Mouse (Mus musculus): Measurements from ENCODE around the gene Ndufb11. TPM values are rescaled to one million over a fixed set of nuclear protein-coding genes. Genes with fewer than 3 reads are reported as not detected.

The Ndufb11 gene
- polyA plus RNA-seq, 1 experiment from 2014 or later: 171 TPM

Other genes starting within 250 kb of the Ndufb11 start
- 7.3 and 8.3 TPM in 2 replicates for gene Jade3, start 191.9 kb downstream of the Ndufb11 start, polyA plus RNA-seq (2015; fragmentation: Nextera tagmentation; extraction: Ambion mirVana)
- gene Rgn, start 67.8 kb downstream of the Ndufb11 start, polyA plus RNA-seq (2015; fragmentation: Nextera tagmentation; extraction: Ambion mirVana): 0.20 and 0.25 TPM in 2 replicates
- 62.9 and 65.3 TPM in 2 replicates for gene Rbm10, start 116 bp downstream of the Ndufb11 start, polyA plus RNA-seq (2015; fragmentation: Nextera tagmentation; extraction: Ambion mirVana)
- gene Uba1, start 40.7 kb upstream of the Ndufb11 start, polyA plus RNA-seq (2015; fragmentation: Nextera tagmentation; extraction: Ambion mirVana): 436 and 446 TPM in 2 replicates
- 132 and 137 TPM in 2 replicates for gene Cdk16, start 70.3 kb upstream of the Ndufb11 start, polyA plus RNA-seq (2015; fragmentation: Nextera tagmentation; extraction: Ambion mirVana)
- gene Usp11, start 86.3 kb upstream of the Ndufb11 start, polyA plus RNA-seq (2015; fragmentation: Nextera tagmentation; extraction: Ambion mirVana): 89.7 and 98.0 TPM in 2 replicates
- gene Araf, start 180.2 kb upstream of the Ndufb11 start, polyA plus RNA-seq (2015; fragmentation: Nextera tagmentation; extraction: Ambion mirVana): 233 and 295 TPM in 2 replicates

Measured in forebrain, embryonic 16.5 days (tissue).